Mouse (Mus musculus) bone marrow macrophage, adult 2 months (primary cell): ENCODE measurements at regions not wholly inside any gene's neighbourhood (a gene's known extent, or its start where the extent isn't known, plus 50 kb on each side); places are given as distances from the start of the nearest gene placed in this dataset.

Experiments used
- CTCF ChIP-seq: IDR thresholded peaks from 2 replicates; pipeline ENCODE4 v1.5.1; 2012; ENCODE audit warnings: low read depth, mild to moderate bottlenecking, low read length, moderate library complexity
- POLR2A ChIP-seq: IDR thresholded peaks from 2 replicates; pipeline ENCODE4 v1.6.1; 2012; ENCODE audit warnings: mild to moderate bottlenecking, low read depth, low read length, borderline replicate concordance

- TF ChIP-seq CTCF: no peak
- TF ChIP-seq POLR2A: no peak
These were observed 273.4 kb upstream of the Bmp2 start for GRCm38 (mm10) chr2:133278546-133278945.
